Mouse (Mus musculus) central nervous system, embryonic 14 days (tissue): ENCODE measurements around the gene Zfp72. TPM values are rescaled to one million over a fixed set of nuclear protein-coding genes. Genes with fewer than 3 reads are reported as not detected.

ENCODE experiments used
- polyA plus RNA-seq: library from polyadenylated mRNA; depleted of rRNA; stranded (reverse); fragments of >200 nt; gene quantifications from 2 replicates; pipeline ENCODE4 v1.2.3, GENCODE M21; 2012; rRNA removed

Zfp72 gene
- polyA plus RNA-seq, result 2.0 and 2.1 TPM in 2 replicates

DNA sequence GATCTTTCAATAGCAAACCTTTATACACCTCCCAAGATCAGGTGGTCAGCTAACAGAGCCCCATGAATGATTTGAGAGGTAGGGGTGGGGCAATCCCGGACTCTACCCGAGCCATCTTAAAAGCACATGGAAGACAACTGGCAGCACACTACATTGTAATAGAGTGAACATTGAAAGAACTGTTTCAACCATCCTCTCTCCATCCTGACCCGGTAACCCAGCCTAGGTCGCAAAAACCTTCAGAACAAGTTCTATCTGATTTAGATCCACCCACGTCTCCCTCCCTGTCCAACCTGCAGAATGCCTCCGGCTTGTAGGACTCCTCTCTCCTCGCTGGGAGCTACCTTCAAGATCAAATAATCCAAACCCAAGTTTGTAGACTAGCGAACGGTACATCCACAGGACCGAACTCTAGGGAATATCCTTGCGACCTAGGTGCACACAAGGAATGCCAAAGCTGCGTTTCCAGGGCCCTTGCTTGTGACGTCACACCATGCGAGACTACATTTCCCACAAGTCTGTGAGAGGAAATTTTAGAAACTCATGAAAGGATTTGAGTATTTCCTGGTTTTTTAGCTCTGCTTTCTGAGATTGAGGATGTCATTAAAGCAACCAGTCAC is at the start of gene Zfp72:
TSS of gene Zfp72 (minus strand) at position 466 of the 620 bp plus-strand sequence.

DNA sequence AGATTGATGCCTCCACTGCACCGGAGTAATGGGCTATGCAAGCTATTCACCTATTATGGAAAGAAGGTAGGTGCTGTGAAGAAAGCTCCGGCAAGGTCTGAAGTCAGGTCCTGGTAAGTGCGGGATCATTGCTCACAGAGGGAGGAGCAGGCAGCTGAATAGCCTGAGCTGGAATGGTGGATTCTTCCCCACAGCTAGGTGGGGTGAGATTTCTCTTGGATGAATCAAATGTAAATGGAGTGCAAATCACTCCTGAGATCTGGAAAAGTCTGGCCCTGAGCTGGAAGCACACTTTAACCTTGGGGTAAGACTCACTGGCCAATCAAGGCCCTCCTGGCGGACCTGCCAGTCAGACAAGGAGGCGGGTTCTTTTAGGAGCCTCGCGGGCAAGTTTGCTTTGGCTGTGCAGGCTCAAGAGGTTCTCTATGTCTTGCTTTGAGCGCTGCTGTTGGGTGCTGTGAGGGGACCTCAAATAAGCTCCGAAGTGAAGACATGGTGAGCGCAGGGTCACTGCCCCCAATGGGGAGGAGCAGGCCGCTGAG is 8.7 kb upstream of the Zfp72 start, which contains the start of gene Ftl1-ps1:
TSS of gene Ftl1-ps1 (plus strand) at position 397 of the 542 bp plus-strand sequence.

DNA sequence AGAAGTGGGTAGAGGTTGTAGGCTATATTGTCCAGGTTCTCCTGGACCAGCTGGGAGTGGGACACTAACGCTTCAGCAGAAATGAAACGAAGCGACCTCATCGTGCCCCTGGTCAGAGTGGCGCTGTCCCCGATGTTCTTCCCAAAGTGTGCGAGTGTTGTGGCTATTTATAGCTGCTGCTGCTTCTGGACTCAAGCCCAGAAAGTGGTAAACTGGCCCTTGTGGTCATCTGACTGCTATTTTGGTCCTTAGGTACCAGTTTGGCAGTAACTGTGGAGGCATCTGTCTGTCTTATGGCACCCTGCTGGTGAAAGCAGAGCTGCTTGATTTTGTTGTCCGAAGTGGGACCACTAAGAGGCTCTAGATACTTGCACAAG is 26.8 kb downstream of the Zfp72 start, which contains the start of gene Lrrc14b:
TSS of gene Lrrc14b (minus strand) at position 147 of the 377 bp plus-strand sequence.

GRCm38 (mm10) chr13:74349566-74350434 is 40.8 kb downstream of the Zfp72 start, which contains the start of the genes Sdha and Ccdc127:
Gene Sdha, minus strand, starts transcription at chr13:74350280.
Gene Ccdc127, plus strand, starts transcription at chr13:74350309.

Other genes starting within 250 kb of the Zfp72 start
- gene Exoc3, start 182.1 kb downstream of the Zfp72 start, polyA plus RNA-seq, result 58.2 and 59.3 TPM in 2 replicates
- gene Ahrr, start 98.5 kb downstream of the Zfp72 start, polyA plus RNA-seq, result 1.5 and 1.9 TPM in 2 replicates
- 127 and 135 TPM in 2 replicates for gene Pdcd6, start 73.3 kb downstream of the Zfp72 start, polyA plus RNA-seq
- gene Sdha, start 40.6 kb downstream of the Zfp72 start, polyA plus RNA-seq, result 155 and 161 TPM in 2 replicates
- gene Ccdc127, start 40.5 kb downstream of the Zfp72 start, polyA plus RNA-seq, result 21.6 and 22.8 TPM in 2 replicates
- gene Lrrc14b, start 26.8 kb downstream of the Zfp72 start, polyA plus RNA-seq, result 0.04 and 0.14 TPM in 2 replicates
- 32.3 and 37.2 TPM in 2 replicates for gene Ftl1-ps1, start 8.9 kb upstream of the Zfp72 start, polyA plus RNA-seq
- gene Zfp825, start 103.2 kb upstream of the Zfp72 start, polyA plus RNA-seq, result 7.0 and 7.5 TPM in 2 replicates
- gene Erap1, start 248.7 kb upstream of the Zfp72 start, polyA plus RNA-seq, result 3.1 and 3.3 TPM in 2 replicates